Mouse (Mus musculus): ENCODE measurements around the gene Pex14.

GRCm38 (mm10) chr4:149078261-149078660, 21.4 kb downstream of the Pex14 start:
- TF ChIP-seq CTCF (IDR thresholded peaks at IDR 0.05; ENCODE audit: low read depth) (no peak), EP300 (optimal IDR thresholded peaks at IDR 0.05) (no peak)

Measured in stomach, postnatal 0 days (tissue).